Mouse (Mus musculus) CH12.LX (cell line): ENCODE results near the gene Dhcr24. TPM values are rescaled to one million over a fixed set of nuclear protein-coding genes. Genes with fewer than 3 reads are reported as not detected.

Experiments used
- DNase-seq: peaks from one replicate; pipeline ENCODE4 v3.0.0-alpha.2; 2013; ENCODE audit errors: extremely low read depth
- H3K27ac ChIP-seq: 2 replicates; pipeline ENCODE4 v1.5.1; 2012; ENCODE audit warnings: low read depth, mild to moderate bottlenecking, control low read depth, moderate library complexity; ENCODE audit not compliant: insufficient read depth
- H3K27me3 ChIP-seq: replicated peaks from 2 replicates; pipeline ENCODE3; 2012; ENCODE audit warnings: inconsistent platforms
- H3K36me3 ChIP-seq, 2 experiments: replicated peaks in 1 of 2; 2 replicates each; pipeline versions ENCODE3 to v1.6.1; 2012; ENCODE audit warnings: inconsistent platforms in 1 of 2, low read length in 1 of 2, mild to moderate bottlenecking in 1 of 2, mixed read lengths in 1 of 2, moderate library complexity in 1 of 2; ENCODE audit not compliant: control insufficient read depth in 1 of 2, insufficient read depth in 1 of 2
- H3K4me1 ChIP-seq, 2 experiments: 2 replicates each; pipeline ENCODE4 v1.6.1; 2012; ENCODE audit warnings: inconsistent platforms in 1 of 2, moderate library complexity in 1 of 2; ENCODE audit not compliant: insufficient read depth in 2 of 2, control insufficient read depth in 1 of 2
- H3K4me2 ChIP-seq: 2 replicates; pipeline ENCODE4 v1.6.1; 2012; ENCODE audit warnings: low read depth, mild to moderate bottlenecking, control low read depth; ENCODE audit not compliant: poor library complexity, insufficient read depth, severe bottlenecking
- H3K4me3 ChIP-seq, 3 experiments: fragments of 150-350 bp in 1 of 3; sonication (generic) in 1 of 3; replicated peaks in 1 of 3; 2 replicates each; pipeline versions ENCODE3 to v1.5.1; 2011 to 2012; ENCODE audit warnings: low read depth in 2 of 3, low read length in 2 of 3, mild to moderate bottlenecking in 2 of 3, moderate library complexity in 2 of 3, control low read depth in 1 of 3, improper control_type of control experiment in 1 of 3, inconsistent platforms in 1 of 3, mixed read lengths in 1 of 3; ENCODE audit not compliant: poor library complexity in 1 of 3
- H3K79me2 ChIP-seq: replicated peaks from 2 replicates; pipeline ENCODE4 v1.6.1; 2012; ENCODE audit warnings: mild to moderate bottlenecking, moderate library complexity; ENCODE audit not compliant: control insufficient read depth, poor library complexity, insufficient read depth, severe bottlenecking; ENCODE audit errors: extremely low read depth
- H3K9ac ChIP-seq: 2 replicates; pipeline ENCODE4 v1.6.1; 2012; ENCODE audit warnings: low read depth, mild to moderate bottlenecking, control low read depth, moderate library complexity; ENCODE audit not compliant: insufficient read depth
- H3K9me3 ChIP-seq: replicated peaks from 2 replicates; pipeline ENCODE3; 2012; ENCODE audit warnings: low read length, inconsistent platforms, mixed read lengths
- BHLHE40 ChIP-seq: IDR thresholded peaks from 2 replicates; pipeline ENCODE4 v1.6.1; 2011; ENCODE audit warnings: mild to moderate bottlenecking, low read depth, low read length, improper control_type of control experiment
- CHD1 ChIP-seq: IDR thresholded peaks from 2 replicates; pipeline ENCODE4 v1.6.1; 2012; ENCODE audit warnings: low read depth, low read length, improper control_type of control experiment, inconsistent platforms
- CHD2 ChIP-seq: IDR thresholded peaks from 2 replicates; pipeline ENCODE4 v1.6.1; 2011; ENCODE audit warnings: low read length, improper control_type of control experiment
- CTCF ChIP-seq, 2 experiments: IDR thresholded peaks in 1 of 2; conservative IDR thresholded peaks in 1 of 2; 2 replicates each; pipeline ENCODE4 v1.5.1; 2011 to 2012; ENCODE audit warnings: low read depth in 2 of 2, low read length in 2 of 2, improper control_type of control experiment in 1 of 2, inconsistent platforms in 1 of 2, mild to moderate bottlenecking in 1 of 2, moderate library complexity in 1 of 2
- ELF1 ChIP-seq: IDR thresholded peaks from 2 replicates; pipeline ENCODE4 v1.6.1; 2014; ENCODE audit warnings: low read depth, mild to moderate bottlenecking, inconsistent platforms, low read length, improper control_type of control experiment
- ETS1 ChIP-seq: conservative IDR thresholded peaks from 2 replicates; pipeline ENCODE4 v1.6.1; 2012; ENCODE audit warnings: low read depth, mild to moderate bottlenecking, inconsistent platforms, low read length, improper control_type of control experiment, moderate library complexity
- HCFC1 ChIP-seq: IDR thresholded peaks from 2 replicates; pipeline ENCODE4 v1.6.1; 2012; ENCODE audit warnings: low read depth, mild to moderate bottlenecking, inconsistent platforms, low read length, improper control_type of control experiment
- IRF4 ChIP-seq: IDR thresholded peaks from 2 replicates; pipeline ENCODE4 v1.6.1; 2014; ENCODE audit warnings: low read depth, mild to moderate bottlenecking, inconsistent platforms, low read length, improper control_type of control experiment
- JUN ChIP-seq: IDR thresholded peaks from 2 replicates; pipeline ENCODE4 v1.6.1; 2011; ENCODE audit warnings: low read depth, mild to moderate bottlenecking, low read length, improper control_type of control experiment, moderate library complexity; ENCODE audit not compliant: insufficient read depth
- JUND ChIP-seq: conservative IDR thresholded peaks from 2 replicates; pipeline ENCODE4 v1.6.1; 2011; ENCODE audit warnings: low read depth, low read length, improper control_type of control experiment
- MAFK ChIP-seq: IDR thresholded peaks from 2 replicates; pipeline ENCODE4 v1.6.1; 2011; ENCODE audit warnings: low read length, improper control_type of control experiment; ENCODE audit not compliant: insufficient replicate concordance
- MAZ ChIP-seq: IDR thresholded peaks from 2 replicates; pipeline ENCODE4 v1.6.1; 2012; ENCODE audit warnings: low read depth, mild to moderate bottlenecking, inconsistent platforms, low read length, improper control_type of control experiment, moderate library complexity
- MEF2A ChIP-seq: IDR thresholded peaks from 2 replicates; pipeline ENCODE4 v1.6.1; 2014; ENCODE audit warnings: low read depth, mild to moderate bottlenecking, inconsistent platforms, low read length, improper control_type of control experiment, borderline replicate concordance
- MXI1 ChIP-seq: IDR thresholded peaks from 2 replicates; pipeline ENCODE4 v1.6.1; 2011; ENCODE audit warnings: mild to moderate bottlenecking, low read depth, low read length, improper control_type of control experiment
- NELFE ChIP-seq: IDR thresholded peaks from 2 replicates; pipeline ENCODE4 v1.6.1; 2011; ENCODE audit warnings: low read depth, low read length, improper control_type of control experiment
- NRF1 ChIP-seq: IDR thresholded peaks from 2 replicates; pipeline ENCODE4 v1.6.1; 2014; ENCODE audit warnings: low read depth, mild to moderate bottlenecking, inconsistent platforms, low read length, improper control_type of control experiment, moderate library complexity
- POLR2A ChIP-seq: IDR thresholded peaks from 2 replicates; pipeline ENCODE4 v1.6.1; 2011; ENCODE audit warnings: low read depth, mild to moderate bottlenecking, improper control_type of control experiment, low read length
- RCOR1 ChIP-seq: conservative IDR thresholded peaks from 2 replicates; pipeline ENCODE4 v1.6.1; 2012; ENCODE audit warnings: low read depth, mild to moderate bottlenecking, inconsistent platforms, low read length, improper control_type of control experiment
- SIN3A ChIP-seq: IDR thresholded peaks from 2 replicates; pipeline ENCODE4 v1.6.1; 2012; ENCODE audit warnings: low read length, improper control_type of control experiment, inconsistent platforms
- SMC3 ChIP-seq: IDR thresholded peaks from 2 replicates; pipeline ENCODE4 v1.6.1; 2011; ENCODE audit warnings: low read depth, low read length, improper control_type of control experiment
- TBP ChIP-seq: conservative IDR thresholded peaks from 2 replicates; pipeline ENCODE4 v1.6.1; 2011; ENCODE audit warnings: low read depth, low read length, improper control_type of control experiment
- UBTF ChIP-seq: IDR thresholded peaks from 2 replicates; pipeline ENCODE4 v1.6.1; 2012; ENCODE audit warnings: low read depth, mild to moderate bottlenecking, inconsistent platforms, low read length, improper control_type of control experiment, moderate library complexity
- USF1 ChIP-seq: IDR thresholded peaks from 2 replicates; pipeline ENCODE4 v1.6.1; 2014; ENCODE audit warnings: low read depth, mild to moderate bottlenecking, inconsistent platforms, low read length, improper control_type of control experiment
- USF2 ChIP-seq: conservative IDR thresholded peaks from 2 replicates; pipeline ENCODE4 v1.6.1; 2011; ENCODE audit warnings: low read depth, low read length, improper control_type of control experiment
- ZC3H11A ChIP-seq: IDR thresholded peaks from 2 replicates; pipeline ENCODE4 v1.6.1; 2012; ENCODE audit warnings: low read depth, mild to moderate bottlenecking, inconsistent platforms, low read length, improper control_type of control experiment
- ZKSCAN1 ChIP-seq: IDR thresholded peaks from 2 replicates; pipeline ENCODE4 v1.6.1; 2012; ENCODE audit warnings: low read depth, inconsistent platforms, low read length, improper control_type of control experiment, borderline replicate concordance
- ZMIZ1 ChIP-seq: IDR thresholded peaks from 2 replicates; pipeline ENCODE4 v1.6.1; 2012; ENCODE audit warnings: low read depth, mild to moderate bottlenecking, inconsistent platforms, low read length, improper control_type of control experiment
- dilution Hi-C: fragments of 300-500 bp; cut with MboI; formaldehyde crosslinking; loops from 2 replicates; pipeline ENCODE4 v1.14.3; 2020; ENCODE audit warnings: low sequenced_read_pairs; ENCODE audit not compliant: extremely low pct_unique_long_range_greater_than_20kb, extremely low pct_ligation_motif_present
- in situ Hi-C: fragments of 300-500 bp; cut with MboI; formaldehyde crosslinking; loops from 3 replicates; pipeline ENCODE4 v1.14.3; 2019; ENCODE audit warnings: low sequenced_read_pairs, low pct_ligation_motif_present, low pct_unique_long_range_greater_than_20kb, mixed read lengths
- polyA plus RNA-seq: library from polyadenylated mRNA; unstranded; fragments of >175 nt; gene quantifications from 2 replicates; pipeline ENCODE4 v1.2.1, GENCODE M21; 2012; ENCODE audit warnings: low read depth; ENCODE audit not compliant: insufficient read length
- total RNA-seq, 2 experiments: library from RNA; depleted of rRNA; stranded (reverse); fragments of 300-350 nt in 1 of 2; fragments of >200 nt in 1 of 2; gene quantifications; 2 replicates each; pipeline ENCODE4 v1.2.3; 2012 to 2014

Dhcr24 gene
- total and polyA plus RNA-seq, 3 experiments, result 41.4 to 90.5 (median 46.9) TPM

GRCm38 (mm10) chr4:106633281-106634085 is 72.6 kb downstream of the Dhcr24 start:
- Histone ChIP-seq H3K9me3 (no peaks in the 10 kb centered on the region), H3K27me3 (peaks cover 71% of the 10 kb centered on the region), H3K4me1 (peaks cover 0 to 8% of the 10 kb centered on the region in 2 experiments; a peak in 2 of 4 replicates), H3K9ac (no peak overlapping the region), H3K4me2 (no peak overlapping the region), H3K36me3 (no peaks in the 10 kb centered on the region), H3K79me2 (no peaks in the 10 kb centered on the region), H3K27ac (no peak overlapping the region), H3K4me3 (no peak overlapping the region)
- dilution Hi-C loops (no loop called here), in situ Hi-C loops (loop anchor here (10.0 to 25.0 kb wide), 2 partner anchors 161 to 529 kb away; no protein-coding TSS in a partner anchor)
- TF ChIP-seq BHLHE40 (no peak), NRF1 (no peak), JUND (no peak), MXI1 (no peak), POLR2A (no peak), CHD2 (no peak), ZMIZ1 (no peak), SMC3 (no peak), TBP (no peak), MEF2A (no peak), USF2 (no peak), ZKSCAN1 (no peak), IRF4 (no peak)
- DNase-seq, result no peak

GRCm38 (mm10) chr4:106634086-106634479 is 73.2 kb downstream of the Dhcr24 start:
- no peak overlapping the region for H3K9ac ChIP-seq
- DNase-seq, result no peak
- peaks cover 3% of the 10 kb centered on the region for H3K9me3 ChIP-seq
- H3K79me2 ChIP-seq, result no peaks in the 10 kb centered on the region
- in situ Hi-C loops (loop anchor here (10.0 to 25.0 kb wide), 2 partner anchors 161 to 528 kb away; no protein-coding TSS in a partner anchor), dilution Hi-C loops (no loop called here)
- H3K27ac ChIP-seq, result no peak overlapping the region
- H3K4me1 ChIP-seq, result peaks cover 0 to 3% of the 10 kb centered on the region in 2 experiments; a peak in 2 of 4 replicates
- H3K4me3 ChIP-seq, result no peak overlapping the region
- H3K27me3 ChIP-seq, result peaks cover 73% of the 10 kb centered on the region
- no peak for TF ChIP-seq SMC3
- TF ChIP-seq IRF4, result no peak
- no peak for TF ChIP-seq RCOR1
- no peak for TF ChIP-seq ELF1
- no peak for TF ChIP-seq HCFC1
- no peak for TF ChIP-seq JUND
- TF ChIP-seq ZC3H11A, result no peak
- TF ChIP-seq ETS1, result no peak
- TF ChIP-seq SIN3A, result no peak
- no peak for TF ChIP-seq MXI1
- TF ChIP-seq MAFK, result no peak
- TF ChIP-seq UBTF, result no peak
- no peak for TF ChIP-seq CTCF (conservative IDR thresholded peaks at IDR 0.05 in 1 of 2, IDR thresholded peaks at IDR 0.05 in 1 of 2; ENCODE audit: low read depth in 2 of 2, low read length in 2 of 2)
- TF ChIP-seq JUN, result no peak
- no peak for TF ChIP-seq MAZ
- no peak for TF ChIP-seq CHD1
- no peak for TF ChIP-seq USF1
- no peak for TF ChIP-seq USF2
- no peak for TF ChIP-seq NELFE
- H3K36me3 ChIP-seq, result no peaks in the 10 kb centered on the region
- H3K4me2 ChIP-seq, result no peak overlapping the region
